ENCODE assay signal across 10 mouse cellular contexts in the genomic region with DNA sequence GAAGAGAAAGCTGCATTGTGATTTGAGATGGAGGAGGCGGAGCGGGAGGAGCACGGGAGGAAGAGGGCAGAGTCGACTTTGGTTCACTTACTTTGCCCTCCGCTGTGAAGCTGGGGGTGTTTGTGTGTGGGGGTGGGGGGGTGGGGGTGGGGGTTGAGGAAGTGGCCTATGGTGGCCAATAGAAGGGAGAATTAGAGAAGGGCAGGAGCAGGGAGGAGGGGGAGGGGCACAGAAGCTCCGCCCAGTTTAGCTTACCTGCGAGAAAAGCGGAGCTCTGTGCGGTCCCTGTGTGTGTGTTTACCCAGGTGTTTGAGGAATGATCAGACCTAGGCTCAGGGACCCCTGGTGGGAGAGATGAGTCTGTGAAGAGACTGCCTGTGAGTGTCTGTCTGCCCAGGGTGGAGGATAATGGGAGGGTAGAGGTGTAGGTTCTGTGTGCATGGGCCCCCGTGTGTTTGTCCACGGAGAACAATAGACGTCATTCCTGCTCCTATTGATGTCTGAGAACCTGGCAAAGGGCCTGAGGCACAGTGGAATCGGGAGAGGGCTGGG. TPM values are rescaled to one million over a fixed set of nuclear protein-coding genes. Genes with fewer than 3 reads are reported as not detected.
DNase-seq lines count a peak whose midpoint lies in the region; ATAC-seq and TF ChIP-seq lines count a peak whose summit lies in the region.
"Had no signal": no experiment of that assay in that cellular context is flagged by ENCODE, and none has a peak within 500 bp of the region (broad histone marks: within the 10 kb centered on the region; RNA-seq: fewer than 3 reads in every experiment).

No protein-coding gene starts in this region.

- H3K9me3 ChIP-seq in hindbrain, embryonic 11.5 days (ENCODE audit: control insufficient read depth, low read length): no peaks in the 10 kb centered on the region
- no peaks in the 10 kb centered on the region for H3K9me3 ChIP-seq in hindbrain, embryonic 12.5 days (replicated peaks)
- no peaks in the 10 kb centered on the region for H3K9me3 ChIP-seq in intestine, embryonic 15.5 days
- H3K9me3 ChIP-seq in liver, embryonic 11.5 days (ENCODE audit: control insufficient read depth, low read length): no peaks in the 10 kb centered on the region
- no peaks in the 10 kb centered on the region for H3K9me3 ChIP-seq in stomach, embryonic 14.5 days (ENCODE audit: control insufficient read depth, low read depth, low read length)

- H3K4me3 ChIP-seq in hindbrain, embryonic 11.5 days (ENCODE audit: low read depth, low read length): no peak overlapping the region
- no peak overlapping the region for H3K4me3 ChIP-seq in hindbrain, embryonic 12.5 days
- no peak overlapping the region for H3K4me3 ChIP-seq in intestine, embryonic 15.5 days (replicated peaks)
- H3K4me3 ChIP-seq in liver, embryonic 11.5 days (ENCODE audit: low read depth, low read length): no peak overlapping the region
- H3K4me3 ChIP-seq in stomach, embryonic 14.5 days (ENCODE audit: low read depth, low read length): no peak overlapping the region
- H3K4me3 ChIP-seq in left cerebral cortex, adult 2 months: no peak overlapping the region

- no peak overlapping the region for H3K27ac ChIP-seq in hindbrain, embryonic 11.5 days (ENCODE audit: low read depth, low read length)
- no peak overlapping the region for H3K27ac ChIP-seq in hindbrain, embryonic 12.5 days
- peak overlapping the region; percentile 59; the same call in 1 of the 2 replicates for H3K27ac ChIP-seq in intestine, embryonic 15.5 days
- H3K27ac ChIP-seq in liver, embryonic 11.5 days (ENCODE audit: low read depth, low read length): no peak overlapping the region
- H3K27ac ChIP-seq in stomach, embryonic 14.5 days (ENCODE audit: low read length): peak overlapping the region; percentile 46; the same call in 1 of the 2 replicates
- H3K27ac ChIP-seq in left cerebral cortex, adult 2 months: no peak overlapping the region

- peak; percentile 36; the same call in 1 of the 2 replicates for ATAC-seq in hindbrain, embryonic 11.5 days (ENCODE audit: low FRiP score)
- ATAC-seq in hindbrain, embryonic 12.5 days (ENCODE audit: low FRiP score): no peak
- peak; percentile 64 for ATAC-seq in intestine, embryonic 15.5 days
- no peak for ATAC-seq in liver, embryonic 11.5 days (replicated peaks; ENCODE audit: low FRiP score)
- ATAC-seq in stomach, embryonic 14.5 days (ENCODE audit: insufficient number of reproducible peaks, insufficient read depth, low FRiP score, low read depth): peak; percentile 66

- H3K4me2 ChIP-seq in hindbrain, embryonic 11.5 days (replicated peaks; ENCODE audit: low read depth, low read length): no peak overlapping the region
- no peak overlapping the region for H3K4me2 ChIP-seq in hindbrain, embryonic 12.5 days (replicated peaks)
- peak overlapping the region; percentile 45 for H3K4me2 ChIP-seq in intestine, embryonic 15.5 days (replicated peaks)
- peak overlapping the region; percentile 12; the same call in 1 of the 2 replicates for H3K4me2 ChIP-seq in liver, embryonic 11.5 days
- no peak overlapping the region for H3K4me2 ChIP-seq in stomach, embryonic 14.5 days (replicated peaks; ENCODE audit: low read depth, low read length)

- no peak overlapping the region for H3K9ac ChIP-seq in hindbrain, embryonic 11.5 days (ENCODE audit: low read depth, low read length)
- no peak overlapping the region for H3K9ac ChIP-seq in hindbrain, embryonic 12.5 days
- H3K9ac ChIP-seq in intestine, embryonic 15.5 days: no peak overlapping the region
- H3K9ac ChIP-seq in liver, embryonic 11.5 days (ENCODE audit: low read depth, low read length): no peak overlapping the region
- no peak overlapping the region for H3K9ac ChIP-seq in stomach, embryonic 14.5 days (replicated peaks; ENCODE audit: low read depth, low read length)

- no peaks in the 10 kb centered on the region for H3K36me3 ChIP-seq in hindbrain, embryonic 11.5 days (ENCODE audit: control insufficient read depth, insufficient read depth, low read length)
- H3K36me3 ChIP-seq in hindbrain, embryonic 12.5 days: no peaks in the 10 kb centered on the region
- peaks cover 16% of the 10 kb centered on the region for H3K36me3 ChIP-seq in intestine, embryonic 15.5 days
- H3K36me3 ChIP-seq in liver, embryonic 11.5 days (ENCODE audit: control insufficient read depth, insufficient read depth, low read length): peaks cover 16% of the 10 kb centered on the region
- peaks cover 15% of the 10 kb centered on the region for H3K36me3 ChIP-seq in stomach, embryonic 14.5 days (ENCODE audit: control insufficient read depth, insufficient read depth, low read length)

- H3K27me3 ChIP-seq in hindbrain, embryonic 11.5 days (ENCODE audit: control insufficient read depth, insufficient read depth, low read length): no peaks in the 10 kb centered on the region
- 0 out of 2 replicates have a peak, but pooled peaks cover 3% of the 10 kb centered on the region for H3K27me3 ChIP-seq in hindbrain, embryonic 12.5 days
- no peaks in the 10 kb centered on the region for H3K27me3 ChIP-seq in intestine, embryonic 15.5 days (replicated peaks)
- no peaks in the 10 kb centered on the region for H3K27me3 ChIP-seq in liver, embryonic 11.5 days (replicated peaks; ENCODE audit: control insufficient read depth, insufficient read depth, low read length)
- no peaks in the 10 kb centered on the region for H3K27me3 ChIP-seq in stomach, embryonic 14.5 days (ENCODE audit: control insufficient read depth, insufficient read depth, low read length)

- DNase-seq in hindbrain, embryonic 11.5 days (ENCODE audit: low spot score): no peak
- no peak for DNase-seq in liver, embryonic 11.5 days (ENCODE audit: low spot score)
- DNase-seq in adrenal gland, adult 8-10 months: no peak
- DNase-seq in neural tube, embryonic 10.5 days (ENCODE audit: extremely low spot score, low spot score): no peak
- DNase-seq in left cerebral cortex, adult 2 months (ENCODE audit: extremely low spot score in 1 of 2, low spot score in 2 of 2): no peak
- DNase-seq: embryo, embryonic 11 days; midbrain, embryonic 14.5 days had no signal

- intact Hi-C loops in left cerebral cortex, adult 2 months (cut with DNase I): no loop called here

- no peaks in the 10 kb centered on the region for H3K4me1 ChIP-seq in hindbrain, embryonic 11.5 days (replicated peaks; ENCODE audit: control insufficient read depth, insufficient read depth, low read length)
- H3K4me1 ChIP-seq in hindbrain, embryonic 12.5 days: peaks cover 8% of the 10 kb centered on the region; the same call in 1 of the 2 replicates
- H3K4me1 ChIP-seq in intestine, embryonic 15.5 days (replicated peaks): peaks cover 31% of the 10 kb centered on the region
- peaks cover 41% of the 10 kb centered on the region for H3K4me1 ChIP-seq in liver, embryonic 11.5 days (replicated peaks; ENCODE audit: control insufficient read depth, insufficient read depth, low read length)
- peaks cover 16% of the 10 kb centered on the region; the same call in 1 of the 2 replicates for H3K4me1 ChIP-seq in stomach, embryonic 14.5 days (ENCODE audit: control insufficient read depth, insufficient read depth, low read length)

- TF ChIP-seq CTCF in left cerebral cortex, adult 2 months (IDR thresholded peaks at IDR 0.05): no peak

- WGBS in hindbrain, embryonic 11.5 days: 24% methylated on average over 13 of the region's 13 CpGs
- 23% methylated on average over 13 of the region's 13 CpGs for WGBS in hindbrain, embryonic 12.5 days
- 23% methylated on average over 13 of the region's 13 CpGs for WGBS in intestine, embryonic 15.5 days
- WGBS in liver, embryonic 11.5 days: 43% methylated on average over 13 of the region's 13 CpGs
- 31% methylated on average over 13 of the region's 13 CpGs for WGBS in stomach, embryonic 14.5 days

RNA-seq across cellular contexts. Expression of a gene that starts 10.1 kb away (rescaled TPM):
- 3.7 and 4.8 TPM in 2 replicates for polyA plus RNA-seq in hindbrain, embryonic 11.5 days (2014; fragmentation: Nextera tagmentation; extraction: Ambion mirVana)
- polyA plus RNA-seq in hindbrain, embryonic 12.5 days (2016; fragmentation: Nextera tagmentation; extraction: Ambion mirVana): 3.3 and 4.4 TPM in 2 replicates
- 1.1 and 1.2 TPM in 2 replicates for polyA plus RNA-seq in intestine, embryonic 15.5 days (2015; fragmentation: Nextera tagmentation; extraction: Ambion mirVana)
- 0.77 and 1.4 TPM in 2 replicates for polyA plus RNA-seq in liver, embryonic 11.5 days (2014; fragmentation: Nextera tagmentation; extraction: Ambion mirVana)
- 1.9 and 2.9 TPM in 2 replicates for polyA plus RNA-seq in stomach, embryonic 14.5 days (2014; fragmentation: Nextera tagmentation; extraction: Ambion mirVana)
- under 1 TPM; 0.17 to 0.62 (median 0.36) TPM for total RNA-seq in adrenal gland, adult 8-10 months (2022)
- 1 to 10 TPM; 4.5 to 5.2 TPM for total RNA-seq in left cerebral cortex, adult 2 months (2021)

RNA-seq across cellular contexts. Expression of a gene that starts 10.7 kb away (rescaled TPM):
- polyA plus RNA-seq in hindbrain, embryonic 11.5 days (2014; fragmentation: Nextera tagmentation; extraction: Ambion mirVana): 41.1 and 43.4 TPM in 2 replicates
- polyA plus RNA-seq in hindbrain, embryonic 12.5 days (2016; fragmentation: Nextera tagmentation; extraction: Ambion mirVana): 53.2 and 64.5 TPM in 2 replicates
- 388 and 395 TPM in 2 replicates for polyA plus RNA-seq in intestine, embryonic 15.5 days (2015; fragmentation: Nextera tagmentation; extraction: Ambion mirVana)
- 248 and 257 TPM in 2 replicates for polyA plus RNA-seq in liver, embryonic 11.5 days (2014; fragmentation: Nextera tagmentation; extraction: Ambion mirVana)
- 188 and 196 TPM in 2 replicates for polyA plus RNA-seq in stomach, embryonic 14.5 days (2014; fragmentation: Nextera tagmentation; extraction: Ambion mirVana)
- 10 to 100 TPM; 68.5 to 90.2 (median 77.9) TPM for total RNA-seq in adrenal gland, adult 8-10 months (2022)
- total RNA-seq in left cerebral cortex, adult 2 months (2021): 10 to 100 TPM in 1 of 2 experiments, 1 to 10 TPM in 1; 9.3 to 12.4 TPM

RNA-seq across cellular contexts. Expression of a gene that starts 28.9 kb away (rescaled TPM):
- 38.3 and 47.8 TPM in 2 replicates for polyA plus RNA-seq in hindbrain, embryonic 11.5 days (2014; fragmentation: Nextera tagmentation; extraction: Ambion mirVana)
- 69.9 and 82.2 TPM in 2 replicates for polyA plus RNA-seq in hindbrain, embryonic 12.5 days (2016; fragmentation: Nextera tagmentation; extraction: Ambion mirVana)
- 68.7 and 77.8 TPM in 2 replicates for polyA plus RNA-seq in intestine, embryonic 15.5 days (2015; fragmentation: Nextera tagmentation; extraction: Ambion mirVana)
- 9.7 and 13.8 TPM in 2 replicates for polyA plus RNA-seq in liver, embryonic 11.5 days (2014; fragmentation: Nextera tagmentation; extraction: Ambion mirVana)
- 41.5 and 48.1 TPM in 2 replicates for polyA plus RNA-seq in stomach, embryonic 14.5 days (2014; fragmentation: Nextera tagmentation; extraction: Ambion mirVana)
- 1 to 10 TPM; 1.5 to 6.6 (median 3.6) TPM for total RNA-seq in adrenal gland, adult 8-10 months (2022)
- 10 to 100 TPM; 12.5 to 12.8 TPM for total RNA-seq in left cerebral cortex, adult 2 months (2021)

RNA-seq across cellular contexts. Expression of a gene that starts 35.3 kb away (rescaled TPM):
- polyA plus RNA-seq in hindbrain, embryonic 11.5 days (2014; fragmentation: Nextera tagmentation; extraction: Ambion mirVana): 0.34 and 0.40 TPM in 2 replicates
- polyA plus RNA-seq in hindbrain, embryonic 12.5 days (2016; fragmentation: Nextera tagmentation; extraction: Ambion mirVana): 0.27 and 0.40 TPM in 2 replicates
- polyA plus RNA-seq in intestine, embryonic 15.5 days (2015; fragmentation: Nextera tagmentation; extraction: Ambion mirVana): 2.2 and 2.5 TPM in 2 replicates
- 0.55 and 1.4 TPM in 2 replicates for polyA plus RNA-seq in liver, embryonic 11.5 days (2014; fragmentation: Nextera tagmentation; extraction: Ambion mirVana)
- polyA plus RNA-seq in stomach, embryonic 14.5 days (2014; fragmentation: Nextera tagmentation; extraction: Ambion mirVana): 0.43 and 0.45 TPM in 2 replicates
- 10 to 100 TPM in 1 of 4 experiments, 1 to 10 TPM in 3; 5.2 to 11.3 (median 6.2) TPM for total RNA-seq in adrenal gland, adult 8-10 months (2022)
- under 1 TPM; 0.70 to 0.79 TPM for total RNA-seq in left cerebral cortex, adult 2 months (2021)
- polyA plus RNA-seq: midbrain, embryonic 14.5 days had no signal

RNA-seq across cellular contexts. Expression of a gene that starts 45.2 kb away (rescaled TPM):
- not detected in 2 replicates for polyA plus RNA-seq in hindbrain, embryonic 11.5 days (2014; fragmentation: Nextera tagmentation; extraction: Ambion mirVana)
- polyA plus RNA-seq in hindbrain, embryonic 12.5 days (2016; fragmentation: Nextera tagmentation; extraction: Ambion mirVana): 0.41 TPM in 1 of 2 replicates, not detected in the other
- 0.28 and 0.43 TPM in 2 replicates for polyA plus RNA-seq in intestine, embryonic 15.5 days (2015; fragmentation: Nextera tagmentation; extraction: Ambion mirVana)
- not detected in 2 replicates for polyA plus RNA-seq in liver, embryonic 11.5 days (2014; fragmentation: Nextera tagmentation; extraction: Ambion mirVana)
- 1.0 and 1.2 TPM in 2 replicates for polyA plus RNA-seq in stomach, embryonic 14.5 days (2014; fragmentation: Nextera tagmentation; extraction: Ambion mirVana)
- 1 to 10 TPM in 1 of 4 experiments, under 1 TPM in 2, not detected in 1; 0.38 to 1.1 (median 0.43) TPM for total RNA-seq in adrenal gland, adult 8-10 months (2022)
- total RNA-seq in left cerebral cortex, adult 2 months (2021): under 1 TPM; 0.23 to 0.26 TPM

Comparison
In these comparisons a context has a peak if more than half of its experiments do, and no peak if none do; other contexts are left out.
1. ATAC-seq: peak in hindbrain, embryonic 11.5 days (single experiment), intestine, embryonic 15.5 days (single experiment) and stomach, embryonic 14.5 days (single experiment); none in hindbrain, embryonic 12.5 days (single experiment) and liver, embryonic 11.5 days (single experiment).
2. H3K27ac ChIP-seq: peak in intestine, embryonic 15.5 days (single experiment) and stomach, embryonic 14.5 days (single experiment); none in hindbrain, embryonic 11.5 days (single experiment), hindbrain, embryonic 12.5 days (single experiment), liver, embryonic 11.5 days (single experiment) and left cerebral cortex, adult 2 months (single experiment).
3. H3K4me2 ChIP-seq: peak in intestine, embryonic 15.5 days (single experiment) and liver, embryonic 11.5 days (single experiment); none in hindbrain, embryonic 11.5 days (single experiment), hindbrain, embryonic 12.5 days (single experiment) and stomach, embryonic 14.5 days (single experiment).